Mouse (Mus musculus): ENCODE results near the gene Pole.

The Pole gene

DNA sequence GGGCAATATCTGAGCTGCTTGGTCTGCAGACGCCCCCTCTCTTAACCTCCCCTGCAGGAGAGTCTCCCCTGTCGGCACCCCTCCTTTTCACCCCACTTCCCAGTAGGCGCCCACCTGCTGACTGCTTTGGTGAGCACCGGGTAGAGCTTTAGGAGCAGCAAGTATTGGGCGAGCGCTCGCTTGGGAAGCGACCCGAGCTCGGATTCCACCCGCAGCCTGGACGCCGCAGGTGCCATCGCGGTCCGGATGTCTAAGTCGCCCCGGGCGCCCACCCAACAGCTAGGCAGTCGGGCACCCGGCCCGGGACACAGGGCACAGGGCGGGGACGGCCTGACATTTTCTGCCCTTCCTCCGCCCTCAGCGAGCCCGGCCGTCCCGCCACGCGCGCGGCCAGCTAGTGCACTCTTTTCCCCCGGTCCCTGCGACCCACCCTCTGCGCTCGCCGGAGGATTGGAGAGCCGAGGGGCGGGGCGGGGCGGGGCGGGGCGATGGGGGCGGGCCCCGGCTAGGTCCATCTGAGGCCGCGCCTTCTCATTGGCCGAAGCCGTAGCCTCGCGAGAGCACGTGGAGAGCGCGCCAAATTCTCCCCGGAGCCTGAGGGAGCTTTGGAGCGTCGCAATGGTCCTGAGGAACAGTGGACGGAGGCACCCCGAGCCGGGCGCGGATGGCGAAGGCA lies at the start of gene Pole, which contains the start of gene Pxmp2:
TSS of gene Pole (plus strand) at position 537 of the 676 bp plus-strand sequence.
TSS of gene Pxmp2 (minus strand) at position 417 of the 676 bp plus-strand sequence.
- DNase-seq (ENCODE audit: low spot score) = peak; percentile 89

DNA sequence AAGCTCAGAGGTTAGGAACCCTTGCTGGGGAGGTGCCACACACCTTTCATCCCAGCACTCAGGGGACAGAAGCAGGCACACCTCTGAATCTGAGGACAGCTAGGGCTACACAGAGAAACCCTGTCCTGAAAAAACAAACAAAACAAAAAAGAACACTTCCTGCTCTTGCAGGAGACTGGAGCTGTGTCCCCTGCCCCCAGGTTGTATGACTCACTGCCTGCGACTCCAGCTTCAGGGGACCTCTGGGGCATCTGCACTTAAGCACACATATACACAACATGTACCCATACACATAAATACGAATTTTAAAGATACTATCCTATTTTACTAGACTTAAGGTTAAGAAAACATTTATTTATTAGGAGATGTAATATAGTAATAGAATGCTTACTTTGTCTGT lies 42.0 kb upstream of the Pole start:
- DNase-seq (ENCODE audit: low spot score) = no peak

GRCm38 (mm10) chr5:110266941-110267340 lies 19.2 kb upstream of the Pole start:
- no peak for DNase-seq (ENCODE audit: low spot score)

DNA sequence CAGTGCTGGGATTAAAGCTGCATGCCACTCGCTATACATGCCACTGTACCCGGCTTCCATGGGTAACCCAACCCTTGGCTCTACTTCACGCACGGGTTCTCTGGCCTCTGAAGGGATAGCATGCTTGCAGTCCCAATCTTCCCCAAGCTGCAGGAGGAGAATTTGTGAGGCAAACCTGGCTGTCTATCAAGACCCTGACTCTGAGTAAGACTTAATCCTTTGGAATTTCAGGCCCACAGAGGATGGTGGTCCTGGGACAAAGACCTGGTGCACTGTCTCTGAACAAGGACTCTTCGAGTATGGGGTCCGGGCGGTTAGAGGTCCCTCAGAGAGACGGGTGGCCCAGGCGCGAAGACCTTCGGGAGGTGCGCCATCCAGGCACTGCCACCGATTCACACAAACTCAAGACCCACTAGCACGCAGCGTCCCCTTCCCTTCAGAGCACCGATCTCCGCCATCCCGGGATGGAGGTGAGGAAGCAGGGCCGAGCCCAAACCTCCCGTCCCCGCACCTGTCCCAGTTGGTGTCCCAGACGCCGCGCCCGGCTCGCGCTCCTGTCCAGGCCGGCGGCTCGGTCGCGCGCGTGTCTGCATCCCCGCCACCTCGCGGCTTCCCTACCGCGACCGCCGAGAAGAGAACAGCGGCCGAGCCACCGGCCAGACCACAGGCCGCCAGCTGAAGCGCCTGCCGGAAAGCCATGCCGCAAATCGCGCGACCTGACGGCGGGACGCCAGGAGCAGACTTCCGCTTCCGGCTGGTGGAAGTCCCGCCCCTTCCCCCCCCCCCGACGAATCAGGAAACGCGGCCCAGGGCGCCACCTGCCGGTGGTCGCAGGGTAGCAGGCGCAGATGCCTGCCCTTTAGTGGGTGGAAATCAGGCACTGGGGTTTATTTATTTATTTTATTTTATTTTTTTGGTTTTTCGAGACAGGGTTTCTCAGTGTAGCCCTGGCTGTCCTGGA lies 16.7 kb upstream of the Pole start, which contains the start of gene Pgam5:
TSS of gene Pgam5 (minus strand) at position 773 of the 961 bp plus-strand sequence.
- DNase-seq (ENCODE audit: low spot score) = peak; percentile 88

GRCm38 (mm10) chr5:110270242-110270641 lies 15.9 kb upstream of the Pole start:
- DNase-seq (ENCODE audit: low spot score) = no peak

GRCm38 (mm10) chr5:110274147-110274546 lies 12.0 kb upstream of the Pole start:
- no peak for DNase-seq (ENCODE audit: low spot score)

- DNase-seq (ENCODE audit: low spot score) = no peak
These were observed 11.3 kb upstream of the Pole start for GRCm38 (mm10) chr5:110274846-110275245.

- DNase-seq (ENCODE audit: low spot score) = no peak
These were observed 9.7 kb upstream of the Pole start for GRCm38 (mm10) chr5:110276391-110276790.

GRCm38 (mm10) chr5:110276910-110277309 lies 9.2 kb upstream of the Pole start:
- DNase-seq (ENCODE audit: low spot score) = no peak

GRCm38 (mm10) chr5:110281984-110282383 lies 4.1 kb upstream of the Pole start:
- DNase-seq (ENCODE audit: low spot score) = no peak

DNA sequence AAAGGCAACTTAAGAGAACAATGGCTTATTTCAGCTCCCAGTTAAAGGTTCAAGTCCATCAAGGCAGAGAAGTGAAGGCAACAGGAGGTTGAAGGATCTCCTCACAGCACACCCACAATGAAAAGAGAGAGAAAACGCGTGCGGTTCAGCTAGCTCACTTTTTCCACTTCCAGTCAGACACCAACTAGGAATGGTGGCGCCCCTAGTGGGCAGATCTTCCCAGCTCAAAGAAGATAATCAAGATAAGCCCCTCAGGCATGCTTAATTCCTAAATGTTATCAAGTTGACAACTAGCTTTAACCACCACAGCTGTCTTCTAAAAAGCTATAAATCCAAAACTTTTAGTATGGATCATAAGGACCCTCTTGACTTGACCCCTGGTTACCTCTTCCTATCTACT lies 1.6 kb upstream of the Pole start:
- peak; percentile 28 for DNase-seq (ENCODE audit: low spot score)

GRCm38 (mm10) chr5:110285156-110285555 lies 950 bp upstream of the Pole start:
- no peak for DNase-seq (ENCODE audit: low spot score)

- no peak for DNase-seq (ENCODE audit: low spot score)
These were observed 459 bp downstream of the Pole start for GRCm38 (mm10) chr5:110286446-110287083.

DNA sequence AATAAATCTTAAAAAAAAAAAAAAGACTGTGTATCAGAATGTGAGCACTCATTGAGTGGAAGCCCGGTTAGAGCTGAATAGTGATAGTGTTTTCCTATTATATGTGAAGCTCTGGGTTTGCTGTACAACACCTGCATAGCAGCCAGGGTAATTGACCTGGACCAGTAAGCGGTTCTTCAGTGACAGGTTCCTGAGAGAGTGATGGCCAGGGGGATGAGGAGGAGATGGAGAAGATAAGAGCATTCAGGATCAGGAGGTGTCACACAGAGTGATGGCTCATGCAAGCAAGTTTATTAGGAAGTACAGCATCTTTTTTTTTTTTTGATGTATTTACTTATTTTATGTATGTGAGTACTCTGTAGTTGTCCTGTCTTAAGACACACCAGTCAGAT lies 974 bp downstream of the Pole start:
- DNase-seq (ENCODE audit: low spot score) = no peak

DNA sequence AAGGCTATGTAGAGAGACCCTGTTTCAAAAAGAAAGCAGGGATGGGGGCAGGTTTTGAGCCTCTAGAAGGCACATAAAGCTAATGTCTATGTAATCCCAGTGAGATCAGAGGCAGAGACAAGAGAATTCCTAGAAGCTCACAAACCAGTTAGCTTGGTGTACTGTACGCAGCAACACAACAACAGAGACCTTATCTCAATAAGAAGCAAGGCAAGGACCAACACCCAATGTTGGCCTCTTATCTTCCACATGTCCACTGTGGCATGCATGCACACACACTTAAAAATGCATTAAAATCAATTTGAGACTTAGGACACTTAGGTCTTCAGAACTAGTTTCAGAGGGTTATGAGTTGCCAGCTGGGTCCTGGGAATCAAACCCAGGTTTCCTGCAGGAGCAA lies 5.5 kb downstream of the Pole start:
- DNase-seq (ENCODE audit: low spot score) = no peak

DNA sequence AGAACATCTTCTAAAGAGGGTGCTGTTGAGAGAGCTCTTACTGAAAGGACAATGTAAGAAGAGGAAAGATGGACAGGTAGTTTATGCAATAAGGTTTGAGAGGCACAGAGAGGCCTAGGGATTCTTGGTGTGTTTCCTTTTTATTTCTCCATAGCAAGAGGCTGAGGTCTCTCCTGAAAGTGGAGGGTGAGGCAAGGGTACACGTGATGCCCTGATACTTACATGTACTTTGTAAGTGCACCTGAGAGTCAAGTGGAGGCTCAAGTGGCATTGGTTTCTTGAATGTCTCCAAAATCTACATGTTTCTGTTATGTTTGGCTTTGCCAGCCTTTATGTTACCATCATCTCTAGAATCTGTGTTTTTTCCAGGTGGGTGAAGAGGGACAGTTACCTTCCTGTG lies 10.5 kb downstream of the Pole start:
- DNase-seq (ENCODE audit: low spot score) = no peak

GRCm38 (mm10) chr5:110300591-110300990 lies 14.5 kb downstream of the Pole start:
- DNase-seq (ENCODE audit: low spot score) = no peak

- DNase-seq (ENCODE audit: low spot score) = no peak
These were observed 22.8 kb downstream of the Pole start for GRCm38 (mm10) chr5:110308861-110309260.

- DNase-seq (ENCODE audit: low spot score) = no peak
These were observed 27.0 kb downstream of the Pole start for GRCm38 (mm10) chr5:110313127-110313526.

- no peak for DNase-seq (ENCODE audit: low spot score)
These were observed 44.4 kb downstream of the Pole start for GRCm38 (mm10) chr5:110330508-110330907.

- DNase-seq (ENCODE audit: low spot score) = no peak
These were observed 52.7 kb downstream of the Pole start for GRCm38 (mm10) chr5:110338792-110339191.

DNA sequence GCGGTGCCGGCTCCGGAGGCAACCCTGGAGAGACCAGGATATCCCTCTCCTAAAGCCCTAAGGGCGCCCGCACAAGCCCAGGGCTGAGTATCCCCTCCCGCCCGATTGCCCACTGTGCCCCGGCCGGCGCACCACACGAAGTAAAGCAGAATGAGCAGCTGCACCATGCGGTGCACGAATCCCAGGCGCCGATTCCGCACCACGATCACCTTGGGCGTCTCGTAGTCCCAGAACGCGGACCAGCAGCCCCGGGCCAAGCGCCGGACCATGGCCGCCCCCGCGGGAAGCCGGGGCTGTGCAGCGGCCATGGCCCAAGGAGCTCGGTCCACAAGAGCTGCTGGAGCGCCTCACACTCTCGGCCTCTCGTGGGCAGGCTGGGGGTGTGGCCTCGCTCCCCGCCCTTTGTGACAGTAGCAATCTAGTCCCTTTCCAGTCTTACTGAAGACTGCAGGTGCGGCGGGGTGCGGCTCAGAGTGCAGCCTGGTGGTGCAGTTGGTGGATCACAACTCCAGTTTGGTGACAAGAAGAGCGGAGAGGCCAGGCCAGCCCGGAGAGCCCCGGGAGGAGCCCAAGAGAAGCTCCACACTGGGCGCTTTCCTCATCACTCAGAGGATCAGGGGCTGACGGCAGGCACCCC lies 56.7 kb downstream of the Pole start, which contains the start of gene P2rx2:
TSS of gene P2rx2 (minus strand) at position 565 of the 637 bp plus-strand sequence.
- peak; percentile 53 for DNase-seq (ENCODE audit: low spot score)

Measured in ovary, postnatal 36 days (tissue).